Mouse (Mus musculus) kidney, adult 18-20 months (tissue): ENCODE measurements around the gene Eef1a1.
A peak's percentile ranks its signal among the peaks of the same experiment; 100 is the strongest.

ENCODE experiments used
- DNase-seq: peaks from one replicate; pipeline ENCODE4 v3.0.0; 2021

Gene Eef1a1

DNA sequence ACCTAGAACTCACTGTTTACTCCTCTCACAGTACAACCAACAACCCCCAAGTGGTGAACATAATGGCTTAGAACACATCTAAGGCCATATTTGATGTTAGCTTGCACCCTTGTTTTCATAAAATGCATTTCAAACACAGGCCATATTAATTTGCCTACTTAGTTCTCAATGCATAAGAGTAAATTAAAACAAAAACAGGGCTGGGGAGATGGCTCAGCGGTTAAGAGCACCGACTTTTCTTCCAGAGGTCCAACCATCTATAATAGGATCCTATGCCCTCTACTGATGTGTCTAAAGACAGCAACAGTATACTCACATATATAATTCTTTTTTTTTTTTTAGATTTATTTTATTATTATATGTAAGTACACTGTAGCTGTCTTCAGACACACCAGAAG is 13.6 kb downstream of the Eef1a1 start:
- no peak for DNase-seq

DNA sequence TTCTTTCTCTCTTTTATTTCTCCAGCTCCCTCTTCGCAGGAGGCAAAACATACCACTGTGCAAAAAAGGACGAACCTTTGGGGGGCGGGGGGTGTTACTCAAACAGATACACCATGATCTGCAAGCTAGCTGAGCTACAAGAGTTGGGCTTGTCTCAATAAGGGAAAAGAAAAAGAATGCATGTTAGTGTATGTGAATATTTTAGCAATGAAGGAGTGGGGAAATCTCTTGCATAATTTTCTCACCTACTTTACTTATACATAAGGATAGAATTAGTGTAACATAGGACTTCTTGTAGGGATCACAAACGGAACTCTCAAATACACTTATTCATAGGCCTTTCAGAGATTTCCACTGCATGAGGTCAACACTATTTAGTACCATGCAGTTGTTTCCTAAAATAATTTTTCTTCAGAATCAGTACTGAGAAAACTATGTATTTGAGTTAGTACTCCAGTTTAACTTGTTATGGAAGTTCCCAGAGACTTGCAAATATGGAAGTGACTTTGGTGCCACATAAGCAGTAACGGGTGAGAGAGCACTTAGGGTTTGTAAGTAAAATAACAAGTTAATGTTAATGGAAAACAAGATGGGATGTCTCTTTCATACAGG is 14.1 kb downstream of the Eef1a1 start:
- no peak for DNase-seq

DNA sequence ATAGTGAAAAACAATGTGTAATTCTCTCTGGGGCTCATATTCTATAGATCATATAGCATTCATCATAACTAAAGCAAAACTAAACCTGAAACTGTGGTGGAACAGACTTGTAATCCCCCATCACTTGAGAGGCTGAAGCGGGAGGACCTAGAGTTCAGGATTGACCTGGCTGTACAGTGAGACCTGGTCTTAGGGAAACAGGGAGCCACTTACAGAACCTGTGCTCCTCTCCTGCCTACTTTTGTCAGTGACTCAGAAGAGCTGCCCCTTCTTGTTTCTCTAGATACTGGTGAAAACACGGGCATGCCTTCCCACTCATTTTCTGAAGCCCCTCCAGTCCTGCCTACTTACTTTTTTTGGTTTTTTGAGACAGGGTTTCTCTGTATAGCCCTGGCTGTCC is 14.7 kb downstream of the Eef1a1 start:
- no peak for DNase-seq

DNA sequence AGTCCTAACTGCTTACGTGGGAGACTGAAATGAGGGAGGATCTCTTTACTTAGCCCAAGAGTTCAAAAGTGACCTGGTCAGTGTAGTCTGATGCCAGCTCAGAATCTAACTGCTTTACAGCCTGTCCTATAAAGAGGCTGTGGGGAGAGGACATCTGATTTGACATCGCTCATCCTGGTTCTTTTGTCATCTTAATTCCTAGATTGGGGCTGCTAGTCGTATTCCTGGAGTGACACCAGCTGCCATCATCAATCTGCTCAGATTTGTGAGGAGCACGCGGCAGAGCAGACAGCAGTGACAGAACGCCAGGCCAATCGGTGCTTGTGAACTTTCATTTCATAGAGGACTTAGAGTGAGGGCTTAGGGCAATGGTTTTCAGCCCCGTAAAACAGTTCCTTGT is 15.4 kb downstream of the Eef1a1 start:
- no peak for DNase-seq

DNA sequence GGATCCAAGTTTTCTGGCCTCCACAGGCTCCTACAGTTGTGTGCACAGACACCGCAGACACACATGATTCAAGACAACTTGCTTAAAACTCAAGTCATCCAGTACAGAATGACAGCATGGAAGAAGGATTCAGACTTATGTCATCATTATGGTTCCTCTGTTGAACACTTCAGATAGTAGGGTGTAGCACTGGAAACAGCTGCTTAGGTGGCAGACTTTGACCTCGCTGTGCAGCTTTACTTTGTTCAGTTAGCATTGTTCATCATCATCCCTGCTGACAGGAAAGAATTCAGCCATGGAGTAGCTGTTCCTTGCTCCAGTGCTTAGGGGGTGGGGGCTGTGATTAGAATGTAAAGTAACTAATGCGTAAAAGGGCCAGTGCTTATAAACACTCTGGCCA is 23.2 kb downstream of the Eef1a1 start:
- DNase-seq, result no peak

DNA sequence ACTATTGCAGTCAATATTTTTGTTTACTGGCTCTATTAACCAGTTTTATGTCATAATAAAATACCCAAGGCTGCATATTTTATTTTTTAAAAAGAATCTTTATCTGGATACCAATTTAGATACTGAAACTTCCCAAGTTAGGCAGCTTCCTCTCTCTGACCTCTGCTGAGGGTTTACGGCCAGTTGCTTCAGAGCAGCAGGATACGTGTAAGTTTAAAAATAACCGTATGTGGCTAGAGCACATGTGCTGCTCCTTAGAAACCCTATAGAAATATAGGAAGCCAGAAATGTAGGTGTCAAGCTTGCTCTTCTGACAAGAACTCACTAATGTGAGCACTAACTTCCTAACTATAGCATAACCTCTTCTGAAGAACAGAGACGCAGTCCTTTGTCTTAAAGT is 25.6 kb downstream of the Eef1a1 start:
- no peak for DNase-seq

DNA sequence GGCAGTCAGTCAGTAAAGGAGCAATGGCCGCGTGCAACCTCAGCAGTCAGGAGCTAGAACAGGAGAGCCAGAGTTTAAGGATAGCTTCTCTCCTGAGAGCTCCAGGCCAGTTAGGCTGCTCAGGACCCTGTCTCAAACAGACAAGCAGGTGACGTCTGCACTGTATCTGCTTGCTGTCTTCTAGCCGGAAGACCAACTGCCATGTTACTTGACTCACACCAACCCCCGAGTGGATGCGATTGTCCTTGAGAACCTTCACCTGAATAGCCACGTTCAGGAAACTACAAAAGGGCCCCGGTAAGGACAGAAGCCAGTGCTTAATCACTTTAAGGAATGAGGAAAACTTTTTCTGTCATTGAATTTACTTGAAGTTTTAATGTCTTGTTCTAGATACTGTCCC is 31.9 kb downstream of the Eef1a1 start:
- no peak for DNase-seq

DNA sequence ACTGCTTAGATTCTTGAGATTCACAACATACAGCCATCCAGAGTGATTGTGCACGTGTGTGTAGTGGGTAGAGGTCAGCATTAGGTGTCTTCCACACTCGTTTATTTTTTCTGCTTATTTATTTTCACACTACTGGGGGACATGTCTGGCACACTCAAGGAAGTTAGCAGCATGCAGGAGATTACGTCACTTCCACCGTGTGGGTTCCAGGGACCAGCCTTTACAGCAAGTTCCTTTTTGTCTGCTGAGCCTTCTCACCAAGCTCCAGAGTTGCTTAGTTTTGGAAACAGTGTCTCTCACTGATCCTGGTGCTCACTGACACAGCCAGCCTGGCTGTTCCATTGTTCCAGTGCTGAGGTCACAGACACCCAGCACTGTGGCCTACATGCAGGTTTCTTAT is 37.6 kb downstream of the Eef1a1 start:
- no peak for DNase-seq

DNA sequence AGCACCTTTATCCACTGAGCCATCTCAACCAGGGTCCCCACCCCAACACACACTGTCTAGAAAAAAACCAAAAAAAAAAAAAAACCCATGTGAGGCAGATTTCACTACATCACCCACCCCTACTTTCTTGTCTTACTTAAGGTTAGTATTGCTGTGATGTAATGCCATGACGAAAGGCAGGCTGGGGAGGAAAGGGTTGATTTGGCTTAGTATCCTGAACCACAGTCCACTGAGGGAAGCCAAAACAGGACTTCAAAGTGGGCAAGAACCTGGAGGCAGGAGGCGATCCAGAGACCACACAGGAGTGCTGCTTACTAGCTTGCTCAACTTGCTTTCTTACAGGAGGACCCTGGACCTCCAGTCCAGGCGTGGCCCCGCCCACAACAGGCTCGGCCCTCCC is 38.5 kb downstream of the Eef1a1 start:
- DNase-seq, result no peak

DNA sequence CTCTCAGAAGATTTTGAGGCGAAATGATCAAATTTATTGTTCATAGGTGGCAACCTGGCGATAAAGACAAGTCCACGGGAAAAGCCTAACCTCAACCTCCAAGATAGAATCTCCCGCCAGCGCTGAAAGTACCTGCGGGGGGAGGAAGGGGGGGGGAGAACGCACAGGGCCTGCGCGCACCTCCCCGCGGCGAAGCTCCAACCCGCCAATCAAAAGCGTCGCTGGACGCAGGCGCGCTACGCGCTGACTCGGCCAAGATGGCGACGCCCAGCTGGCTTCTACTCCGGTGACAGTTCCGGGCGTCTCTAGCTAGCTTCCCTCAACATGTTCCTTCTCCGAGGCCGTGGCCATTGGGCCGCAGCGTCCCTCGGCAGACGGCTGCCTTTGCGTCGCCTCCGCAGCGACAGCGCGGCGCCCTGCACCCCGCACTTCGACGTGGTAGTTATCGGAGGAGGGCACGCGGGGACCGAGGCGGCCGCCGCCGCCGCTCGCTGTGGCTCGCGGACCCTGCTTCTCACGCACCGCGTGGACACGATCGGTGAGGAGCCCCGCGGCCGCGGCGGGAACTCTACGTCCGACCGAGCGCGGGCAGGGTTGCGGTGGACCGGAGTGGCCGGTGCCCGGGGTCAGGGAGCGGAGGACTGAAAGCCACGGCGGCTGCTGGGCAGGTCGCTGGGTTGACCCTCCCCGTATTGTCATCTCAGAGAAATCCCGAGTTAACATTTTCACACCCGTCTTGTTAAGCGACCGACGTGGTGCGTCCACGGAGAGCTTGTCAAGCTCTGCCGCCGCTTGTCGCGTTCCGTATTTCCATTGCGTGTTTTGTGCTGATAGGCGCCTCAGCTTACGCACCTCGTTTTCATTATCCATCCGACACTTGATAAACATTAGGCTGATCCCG is 40.7 kb downstream of the Eef1a1 start, which contains the start of the genes Mto1 and Gm17324:
Gene Mto1 (plus strand): TSS at position 236 of the 901 bp plus-strand sequence.
Gene Gm17324 (minus strand): TSS at position 814 of the 901 bp plus-strand sequence.
- DNase-seq, result peak; percentile 91

DNA sequence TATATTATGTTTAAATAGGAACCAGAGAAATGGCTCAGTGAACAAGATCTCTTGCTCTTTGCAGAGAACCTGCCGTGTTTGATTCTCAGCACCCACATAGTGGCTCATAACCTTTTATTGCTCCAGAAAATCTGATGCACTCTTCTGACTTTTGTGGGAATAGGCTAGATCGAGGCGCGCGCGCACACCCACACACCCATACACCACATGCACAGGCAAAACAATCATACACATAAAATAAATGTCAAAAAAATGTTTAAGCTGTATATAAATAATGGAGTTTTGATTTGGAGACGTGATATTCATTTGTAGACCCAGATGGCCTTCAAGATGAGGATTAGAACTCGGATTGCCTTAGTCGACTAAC is 41.4 kb downstream of the Eef1a1 start:
- no peak for DNase-seq

DNA sequence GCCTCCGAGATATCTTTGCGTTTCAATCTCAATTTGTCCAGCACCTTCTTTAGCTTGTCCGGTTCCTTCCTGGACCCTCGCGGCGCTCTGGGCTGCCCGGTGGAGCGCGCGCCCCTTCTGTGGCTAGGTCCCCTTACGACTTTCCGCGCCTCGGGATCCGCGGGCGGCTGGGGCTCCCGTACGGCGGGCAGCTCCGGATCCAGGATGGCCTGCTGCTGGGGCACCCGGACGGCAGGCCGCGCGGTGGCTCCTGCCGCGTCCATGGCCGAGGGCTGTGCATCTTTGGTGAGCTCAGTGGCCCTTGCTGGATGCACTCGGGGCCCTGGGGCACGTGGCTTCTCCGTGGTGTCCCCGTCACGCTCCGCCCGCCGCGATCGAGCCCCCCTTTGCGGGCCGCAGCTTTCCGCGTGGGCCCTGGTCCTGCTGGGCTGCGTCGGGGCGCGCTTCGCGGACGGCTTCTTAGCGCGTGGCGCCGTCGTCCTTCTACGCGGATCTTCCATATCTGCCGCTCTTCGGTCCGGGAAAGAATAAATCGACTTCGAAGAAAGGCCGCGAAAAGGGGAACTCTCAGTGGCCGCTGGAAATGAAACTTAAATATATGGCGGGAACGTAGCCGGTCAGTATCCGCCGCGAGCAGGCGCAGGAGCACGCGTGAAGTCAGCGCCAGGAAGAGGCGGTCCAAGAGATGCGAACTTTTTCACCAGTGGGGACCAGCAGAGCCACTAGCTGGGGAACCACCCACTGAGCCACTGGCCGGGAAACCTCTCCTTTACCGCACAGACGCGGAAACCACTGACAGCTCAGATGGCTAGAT is 46.2 kb downstream of the Eef1a1 start, which contains the start of gene Cgas:
Gene Cgas (minus strand): TSS at position 659 of the 814 bp plus-strand sequence.
- peak; percentile 67 for DNase-seq

DNA sequence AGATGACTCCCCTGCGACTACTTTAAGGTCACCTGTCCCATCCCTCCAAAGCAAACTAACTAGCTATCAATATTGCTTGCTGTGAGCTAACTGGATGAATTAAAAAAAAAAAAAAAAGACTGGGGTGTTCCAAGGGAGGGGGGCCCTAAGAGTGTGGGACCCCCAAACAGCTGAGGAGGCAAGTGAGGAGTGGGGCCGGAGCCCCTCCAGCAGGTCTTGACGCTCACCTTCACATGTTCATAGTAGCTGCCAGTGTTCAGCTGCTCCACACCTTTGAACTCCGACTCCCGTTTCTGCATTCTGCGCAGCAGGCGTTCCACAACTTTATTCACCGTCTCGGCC is 46.7 kb downstream of the Eef1a1 start:
- no peak for DNase-seq

DNA sequence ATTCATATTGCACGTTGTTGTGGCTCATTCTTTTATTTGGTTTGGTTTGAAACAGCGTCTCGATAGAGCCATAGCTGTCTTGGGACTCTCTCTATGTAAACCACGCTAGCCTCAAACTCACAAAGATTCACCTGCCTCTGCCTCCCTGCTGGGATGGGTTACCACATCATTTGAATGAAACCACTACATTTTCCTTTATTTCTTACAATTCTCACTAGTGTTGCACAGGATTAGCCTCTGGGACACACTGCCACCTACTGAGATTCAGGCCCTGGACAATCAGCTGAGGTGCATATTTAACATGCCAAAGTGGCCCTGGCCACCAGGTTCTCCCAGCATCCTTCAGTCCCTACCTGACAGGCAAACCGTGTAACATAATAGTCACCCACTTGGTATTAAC is 49.5 kb downstream of the Eef1a1 start:
- no peak for DNase-seq

DNA sequence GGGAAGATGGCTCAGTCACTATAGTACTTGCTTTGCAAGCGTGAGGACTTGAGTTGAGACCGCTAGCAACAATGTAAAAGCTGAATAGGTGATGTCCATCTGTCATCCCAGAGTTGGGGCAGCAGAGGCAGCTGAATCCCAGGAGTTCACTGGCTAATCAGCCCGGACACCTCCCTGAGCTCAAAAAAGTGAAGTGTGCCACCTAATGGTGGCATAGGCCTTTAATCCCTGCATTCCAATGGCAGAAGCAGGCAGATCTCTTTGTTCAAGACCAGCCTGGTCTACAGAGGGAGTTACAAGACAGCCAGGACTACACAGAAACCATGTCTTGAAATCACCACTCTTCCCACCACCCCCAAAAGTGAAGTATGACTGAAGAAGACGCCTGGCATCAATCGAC is 56.5 kb downstream of the Eef1a1 start:
- no peak for DNase-seq

DNA sequence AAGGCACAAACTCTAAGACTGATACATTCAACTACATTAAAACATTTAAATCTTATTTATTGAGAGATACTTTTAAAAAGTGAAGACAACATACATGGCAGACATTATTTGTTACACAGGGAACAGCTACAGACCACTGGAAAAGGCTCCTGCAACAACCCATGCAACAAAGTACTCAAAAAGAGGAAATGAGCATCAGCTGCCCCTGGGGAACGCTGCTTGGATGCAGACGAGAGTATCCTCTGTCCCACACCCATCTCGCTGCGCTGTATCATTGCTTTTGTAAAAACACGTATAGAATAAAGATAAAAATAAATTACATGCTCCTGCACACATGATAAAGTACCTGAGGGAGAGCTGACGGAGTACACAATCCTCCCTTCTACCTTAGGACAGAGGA is 58.5 kb downstream of the Eef1a1 start:
- DNase-seq, result no peak

DNA sequence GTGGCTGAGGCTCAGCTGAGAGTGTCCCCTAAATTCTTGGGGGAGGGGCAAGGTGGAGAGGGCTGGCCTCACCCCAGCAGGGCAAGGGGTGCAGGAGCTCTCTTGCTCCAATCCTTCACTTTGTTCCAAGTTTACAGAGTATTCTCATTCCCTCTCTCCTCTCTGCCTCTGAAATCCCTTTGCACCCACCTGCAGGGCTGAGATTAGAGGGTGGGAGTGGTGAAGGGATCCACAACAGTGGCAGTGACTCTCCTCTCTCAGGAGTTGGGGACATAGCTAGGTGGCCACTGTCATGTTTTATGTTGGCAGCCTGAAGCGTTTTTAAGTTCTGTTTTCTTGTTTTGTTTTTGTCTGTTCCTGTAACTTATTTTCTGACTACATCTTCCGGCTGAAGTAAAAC is 59.4 kb downstream of the Eef1a1 start:
- DNase-seq, result no peak

DNA sequence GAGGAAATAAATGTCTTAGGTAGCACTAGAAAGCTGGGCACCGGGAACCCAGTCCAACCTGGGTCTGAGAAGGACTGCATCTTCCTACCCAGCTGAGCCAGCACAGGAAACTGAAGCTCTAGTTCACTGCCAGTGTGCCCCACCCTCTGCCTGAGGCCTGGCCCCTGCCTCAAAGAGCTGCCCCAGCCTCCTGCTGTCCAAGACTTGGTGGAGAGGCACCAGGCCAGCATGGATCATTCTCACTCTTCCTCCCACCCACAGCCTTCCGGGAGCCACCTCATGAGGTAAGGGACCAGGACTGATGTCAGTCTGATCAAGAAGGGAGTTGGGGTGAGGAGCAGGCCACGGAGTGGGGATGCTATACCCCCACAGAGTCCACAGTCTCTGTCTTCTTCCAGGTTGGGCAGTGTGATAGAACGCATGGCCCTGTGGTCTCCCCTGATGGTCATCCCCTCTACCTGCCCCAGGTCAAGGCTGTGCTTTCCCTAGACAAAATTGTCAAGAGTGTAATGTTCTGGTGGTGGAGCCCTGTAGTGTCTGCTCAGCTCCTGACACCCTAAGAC is 60.0 kb downstream of the Eef1a1 start:
- no peak for DNase-seq
